11 mouse cellular contexts compared by ENCODE assay signal in the genomic region with DNA sequence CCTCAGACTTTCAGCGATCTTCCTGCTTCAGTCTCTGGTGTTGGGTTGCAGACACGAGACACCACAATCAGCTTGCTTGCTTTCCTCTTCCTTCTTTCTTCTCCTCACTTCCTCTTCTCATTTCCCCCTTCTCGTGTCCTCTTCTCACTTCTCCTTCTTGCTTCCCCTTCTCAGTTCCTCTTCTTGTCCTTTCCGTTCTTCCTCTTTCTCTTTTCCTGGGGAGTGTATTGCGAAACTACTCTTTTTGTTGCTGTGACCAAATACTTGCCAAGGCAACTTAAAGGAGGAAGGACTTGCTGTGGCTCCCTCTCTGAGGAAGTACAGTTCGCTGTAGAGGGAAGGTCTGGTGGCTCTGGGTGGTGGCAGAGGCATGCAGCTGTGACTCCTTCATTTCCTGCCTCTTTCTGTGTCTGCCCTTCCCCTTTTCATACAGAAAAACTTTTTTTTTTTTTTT. TPM values are rescaled to one million over a fixed set of nuclear protein-coding genes. Genes with fewer than 3 reads are reported as not detected.
DNase-seq lines count a peak whose midpoint lies in the region; ATAC-seq and TF ChIP-seq lines count a peak whose summit lies in the region.
"Had no signal": no experiment of that assay in that cellular context is flagged by ENCODE, and none has a peak within 500 bp of the region (broad histone marks: within the 10 kb centered on the region; RNA-seq: fewer than 3 reads in every experiment).

No protein-coding gene starts in this region.

- in situ Hi-C loops in CH12.LX (cut with MboI; ENCODE audit: low pct_ligation_motif_present, low pct_unique_long_range_greater_than_20kb, low sequenced_read_pairs): no loop called here

- no peak for TF ChIP-seq CTCF in heart, postnatal 0 days (IDR thresholded peaks at IDR 0.05; ENCODE audit: low read depth)
- TF ChIP-seq CTCF in CH12.LX (conservative IDR thresholded peaks at IDR 0.05 in 1 of 2, IDR thresholded peaks at IDR 0.05 in 1 of 2; ENCODE audit: low read depth in 2 of 2, low read length in 2 of 2): no peak

- H3K27me3 ChIP-seq in heart, postnatal 0 days (ENCODE audit: control insufficient read depth, insufficient read depth, low read length): no peaks in the 10 kb centered on the region
- H3K27me3 ChIP-seq in CH12.LX (replicated peaks): no peaks in the 10 kb centered on the region
- H3K27me3 ChIP-seq in midbrain, embryonic 14.5 days (ENCODE audit: control insufficient read depth, insufficient read depth, low read length): no peaks in the 10 kb centered on the region
- H3K27me3 ChIP-seq: forebrain, embryonic 13.5 days had no signal

- TF ChIP-seq RAD21 in CH12.LX (IDR thresholded peaks at IDR 0.05; ENCODE audit: low read depth, low read length): no peak

- no peak for TF ChIP-seq POLR2A in CH12.LX (IDR thresholded peaks at IDR 0.05; ENCODE audit: low read depth, low read length)

- H3K4me2 ChIP-seq in heart, postnatal 0 days (ENCODE audit: low read depth, low read length): no peak overlapping the region
- H3K4me2 ChIP-seq in CH12.LX (ENCODE audit: insufficient read depth, low read depth, poor library complexity, severe bottlenecking): no peak overlapping the region
- H3K4me2 ChIP-seq in midbrain, embryonic 14.5 days (ENCODE audit: low read length): no peak overlapping the region
- H3K4me2 ChIP-seq: forebrain, embryonic 13.5 days had no signal

- no peak overlapping the region for H3K9ac ChIP-seq in heart, postnatal 0 days (replicated peaks; ENCODE audit: low read depth, low read length)
- H3K9ac ChIP-seq in CH12.LX (ENCODE audit: insufficient read depth, low read depth): no peak overlapping the region
- H3K9ac ChIP-seq in midbrain, embryonic 14.5 days (replicated peaks; ENCODE audit: low read length): no peak overlapping the region
- H3K9ac ChIP-seq: forebrain, embryonic 13.5 days had no signal

- no peaks in the 10 kb centered on the region for H3K9me3 ChIP-seq in heart, postnatal 0 days (replicated peaks; ENCODE audit: control insufficient read depth, low read length)
- H3K9me3 ChIP-seq in CH12.LX (replicated peaks; ENCODE audit: low read length): peaks cover 20% of the 10 kb centered on the region
- no peaks in the 10 kb centered on the region for H3K9me3 ChIP-seq in midbrain, embryonic 14.5 days (ENCODE audit: control insufficient read depth, low read length)
- H3K9me3 ChIP-seq: forebrain, embryonic 13.5 days had no signal

- no peaks in the 10 kb centered on the region for H3K79me2 ChIP-seq in CH12.LX (replicated peaks; ENCODE audit: control insufficient read depth, extremely low read depth, insufficient read depth, poor library complexity, severe bottlenecking)

- no peaks in the 10 kb centered on the region for H3K36me3 ChIP-seq in heart, postnatal 0 days (replicated peaks; ENCODE audit: control insufficient read depth, insufficient read depth, low read length)
- no peaks in the 10 kb centered on the region for H3K36me3 ChIP-seq in CH12.LX (replicated peaks in 1 of 2; ENCODE audit: control insufficient read depth in 1 of 2, insufficient read depth in 1 of 2, low read length in 1 of 2)
- H3K36me3 ChIP-seq in midbrain, embryonic 14.5 days (ENCODE audit: control insufficient read depth, insufficient read depth, low read length): no peaks in the 10 kb centered on the region

- H3K4me3 ChIP-seq in heart, postnatal 0 days (ENCODE audit: low read depth, low read length): no peak overlapping the region
- no peak overlapping the region for H3K4me3 ChIP-seq in CH12.LX (replicated peaks in 1 of 3; ENCODE audit: low read depth in 2 of 3, low read length in 2 of 3, poor library complexity in 1 of 3)
- no peak overlapping the region for H3K4me3 ChIP-seq in midbrain, embryonic 14.5 days (replicated peaks; ENCODE audit: low read depth, low read length)
- H3K4me3 ChIP-seq: forebrain, embryonic 13.5 days had no signal

- no peak for ATAC-seq in heart, postnatal 0 days (ENCODE audit: insufficient read depth, low read depth)
- peak; percentile 90 for ATAC-seq in granulocyte monocyte progenitor cell, adult 5-6 weeks (replicated peaks; ENCODE audit: poor library complexity, severe bottlenecking)
- ATAC-seq in neutrophil, adult 5-6 weeks (ENCODE audit: extremely low read depth, insufficient number of reproducible peaks, low FRiP score, poor library complexity, severe bottlenecking): peak; percentile 86
- no peak for ATAC-seq in midbrain, embryonic 14.5 days (ENCODE audit: low FRiP score, low TSS enrichment)
- ATAC-seq: forebrain, embryonic 13.5 days; intestine, postnatal 0 days had no signal

- peak overlapping the region; percentile 80 for H3K27ac ChIP-seq in heart, postnatal 0 days (ENCODE audit: low read depth)
- H3K27ac ChIP-seq in CH12.LX (ENCODE audit: insufficient read depth, low read depth): peak overlapping the region; percentile 60
- H3K27ac ChIP-seq in midbrain, embryonic 14.5 days (replicated peaks; ENCODE audit: low read depth, low read length): no peak overlapping the region
- H3K27ac ChIP-seq: forebrain, embryonic 13.5 days had no signal

- no peaks in the 10 kb centered on the region for H3K4me1 ChIP-seq in heart, postnatal 0 days (ENCODE audit: control insufficient read depth, insufficient read depth)
- peaks cover 0 to 8% of the 10 kb centered on the region in 2 experiments; a peak in 2 of 4 replicates for H3K4me1 ChIP-seq in CH12.LX (ENCODE audit: control insufficient read depth in 1 of 2, insufficient read depth in 2 of 2)
- H3K4me1 ChIP-seq in midbrain, embryonic 14.5 days (ENCODE audit: control insufficient read depth, insufficient read depth, low read length): no peaks in the 10 kb centered on the region

- 60% methylated on average over 6 of the region's 6 CpGs for WGBS in heart, postnatal 0 days
- whole genome bisulfite sequencing in midbrain, embryonic 14.5 days: 80% methylated on average over 6 of the region's 6 CpGs

- no peak for DNase-seq in heart, postnatal 0 days (ENCODE audit: low spot score)
- no peak for DNase-seq in heart, postnatal 4 days
- DNase-seq in CH12.LX (ENCODE audit: extremely low read depth): peak; percentile 74
- no peak for DNase-seq in gastrocnemius, adult 18-20 months (ENCODE audit: low spot score)
- no peak for DNase-seq in adrenal gland, adult (ENCODE audit: inconsistent age in 2 of 2, low spot score in 1 of 2)
- DNase-seq in midbrain, embryonic 14.5 days: no peak
- DNase-seq: cerebellum, postnatal 14 days had no signal

- dilution Hi-C loops in CH12.LX (cut with MboI; ENCODE audit: extremely low pct_ligation_motif_present, extremely low pct_unique_long_range_greater_than_20kb, low sequenced_read_pairs): no loop called here

- no peak for TF ChIP-seq EP300 in heart, postnatal 0 days (IDR thresholded peaks at IDR 0.05; ENCODE audit: low read depth)
- TF ChIP-seq EP300 in CH12.LX (IDR thresholded peaks at IDR 0.05; ENCODE audit: low read length): peak; percentile 82

TF ChIP-seq in CH12.LX, 34 proteins besides CTCF, POLR2A, EP300 and RAD21 (continues in another document):
- no peak for TF ChIP-seq ZKSCAN1 (IDR thresholded peaks at IDR 0.05; ENCODE audit: borderline replicate concordance, low read depth, low read length)
- no peak for TF ChIP-seq SMC3 (IDR thresholded peaks at IDR 0.05; ENCODE audit: low read depth, low read length)
- no peak for TF ChIP-seq TCF12 (IDR thresholded peaks at IDR 0.05; ENCODE audit: low read depth, low read length)
- TF ChIP-seq HCFC1 (IDR thresholded peaks at IDR 0.05; ENCODE audit: low read depth, low read length): no peak
- TF ChIP-seq TBP (conservative IDR thresholded peaks at IDR 0.05; ENCODE audit: low read depth, low read length): no peak
- no peak for TF ChIP-seq MAFK (IDR thresholded peaks at IDR 0.05; ENCODE audit: insufficient replicate concordance, low read length)
- no peak for TF ChIP-seq MAX (IDR thresholded peaks at IDR 0.05; ENCODE audit: low read length)
- peak; percentile 54; the same call in 1 of the 2 replicates for TF ChIP-seq CHD2 (IDR thresholded peaks at IDR 0.05; ENCODE audit: low read length)
- no peak for TF ChIP-seq ZMIZ1 (IDR thresholded peaks at IDR 0.05; ENCODE audit: low read depth, low read length)
- no peak for TF ChIP-seq NRF1 (IDR thresholded peaks at IDR 0.05; ENCODE audit: low read depth, low read length)
- no peak for TF ChIP-seq POLR2AphosphoS2 (IDR thresholded peaks at IDR 0.05; ENCODE audit: low read depth, low read length)
- TF ChIP-seq BHLHE40 (IDR thresholded peaks at IDR 0.05; ENCODE audit: low read depth, low read length): 0 out of 2 replicates have a peak, but pooled peaks have one; percentile 60
- TF ChIP-seq ELF1 (IDR thresholded peaks at IDR 0.05; ENCODE audit: low read depth, low read length): 0 out of 2 replicates have a peak, but pooled peaks have one; percentile 30
- TF ChIP-seq ZNF384 (IDR thresholded peaks at IDR 0.05; ENCODE audit: low read depth, low read length): 0 out of 2 replicates have a peak, but pooled peaks have one; percentile 19
- 0 out of 2 replicates have a peak, but pooled peaks have one; percentile 48 for TF ChIP-seq RCOR1 (conservative IDR thresholded peaks at IDR 0.05; ENCODE audit: low read depth, low read length)
- peak; percentile 95 for TF ChIP-seq IRF4 (IDR thresholded peaks at IDR 0.05; ENCODE audit: low read depth, low read length)
- no peak for TF ChIP-seq JUN (IDR thresholded peaks at IDR 0.05; ENCODE audit: insufficient read depth, low read depth, low read length)
- TF ChIP-seq MEF2A (IDR thresholded peaks at IDR 0.05; ENCODE audit: borderline replicate concordance, low read depth, low read length): 0 out of 2 replicates have a peak, but pooled peaks have one; percentile 23
- TF ChIP-seq CHD1 (IDR thresholded peaks at IDR 0.05; ENCODE audit: low read depth, low read length): no peak
- TF ChIP-seq GABPA (IDR thresholded peaks at IDR 0.05; ENCODE audit: insufficient replicate concordance, low read depth, low read length): no peak
- TF ChIP-seq ETS1 (conservative IDR thresholded peaks at IDR 0.05; ENCODE audit: low read depth, low read length): no peak
- TF ChIP-seq E2F4 (IDR thresholded peaks at IDR 0.05; ENCODE audit: insufficient replicate concordance, low read depth, low read length): no peak

RNA-seq across cellular contexts. Expression of a gene that starts 35.2 kb away (rescaled TPM):
- total RNA-seq in heart, postnatal 0 days (2014; rRNA removed; ENCODE audit: low replicate concordance): 46.4 and 52.6 TPM in 2 replicates
- polyA plus RNA-seq in heart, postnatal 0 days (2015; fragmentation: Nextera tagmentation; extraction: Ambion mirVana): 107 and 109 TPM in 2 replicates
- 10 to 100 TPM; 77.6 to 81.1 TPM for total RNA-seq in heart, postnatal 4 days (2021)
- total RNA-seq in CH12.LX (2012; rRNA removed): 66.4 and 77.6 TPM in 2 replicates
- 89.8 and 102 TPM in 2 replicates for total RNA-seq in CH12.LX (2014; rRNA removed)
- polyA plus RNA-seq in CH12.LX (2012; ENCODE audit: insufficient read length, low read depth): 106 and 129 TPM in 2 replicates
- total RNA-seq in granulocyte monocyte progenitor cell, adult 5-6 weeks (2014; fragmentation: Nextera tagmentation): 124 and 164 TPM in 2 replicates
- 125 and 147 TPM in 2 replicates for total RNA-seq in granulocyte monocyte progenitor cell, adult 5-6 weeks (2017)
- total RNA-seq in neutrophil, adult 5-6 weeks (2017): 149 and 162 TPM in 2 replicates
- 10 to 100 TPM; 28.9 to 32.8 TPM for total RNA-seq in gastrocnemius, adult 18-20 months (2021)
- polyA plus RNA-seq in midbrain, embryonic 14.5 days (2014; fragmentation: Nextera tagmentation; extraction: Ambion mirVana): 142 and 183 TPM in 2 replicates

Comparison
In these comparisons a context has a peak if more than half of its experiments do, and no peak if none do; other contexts are left out.
1. ATAC-seq: peak in granulocyte monocyte progenitor cell, adult 5-6 weeks (single experiment) and neutrophil, adult 5-6 weeks (single experiment); none in heart, postnatal 0 days (single experiment) and midbrain, embryonic 14.5 days (single experiment).